Mouse (Mus musculus): ENCODE results near the gene D17Wsu92e.

D17Wsu92e gene

GRCm38 (mm10) chr17:27740961-27741360, 79.5 kb downstream of the D17Wsu92e start:
- peak; percentile 50 to 55 for DNase-seq

GRCm38 (mm10) chr17:27734344-27735073, 85.9 kb downstream of the D17Wsu92e start:
- DNase-seq, result no peak

GRCm38 (mm10) chr17:27732694-27733093, 87.8 kb downstream of the D17Wsu92e start:
- DNase-seq, result no peak

GRCm38 (mm10) chr17:27732152-27732551, 88.3 kb downstream of the D17Wsu92e start:
- no peak for DNase-seq

- DNase-seq, result no peak
Measured at GRCm38 (mm10) chr17:27728770-27729169, 91.7 kb downstream of the D17Wsu92e start, which contains the start of gene Spdef. TSS of gene Spdef (minus strand) at chr17:27728955.

GRCm38 (mm10) chr17:27726527-27726926, 93.9 kb downstream of the D17Wsu92e start:
- no peak for DNase-seq

GRCm38 (mm10) chr17:27725412-27725811, 95.0 kb downstream of the D17Wsu92e start:
- DNase-seq, result no peak

- DNase-seq, result no peak
Measured at GRCm38 (mm10) chr17:27725011-27725410, 95.4 kb downstream of the D17Wsu92e start.

GRCm38 (mm10) chr17:27724327-27724726, 96.1 kb downstream of the D17Wsu92e start:
- DNase-seq, result no peak

- DNase-seq, result peak; percentile 89 to 93
Measured at GRCm38 (mm10) chr17:27721125-27721664, 99.3 kb downstream of the D17Wsu92e start.

- no peak for DNase-seq
Measured at GRCm38 (mm10) chr17:27720326-27720725, 100.1 kb downstream of the D17Wsu92e start.

GRCm38 (mm10) chr17:27719663-27720062, 100.8 kb downstream of the D17Wsu92e start:
- no peak for DNase-seq

GRCm38 (mm10) chr17:27718250-27718649, 102.2 kb downstream of the D17Wsu92e start:
- DNase-seq, result no peak

GRCm38 (mm10) chr17:27716804-27717203, 103.6 kb downstream of the D17Wsu92e start:
- DNase-seq, result no peak

- DNase-seq, result no peak
Measured at GRCm38 (mm10) chr17:27712832-27713231, 107.6 kb downstream of the D17Wsu92e start.

GRCm38 (mm10) chr17:27709650-27710049, 110.8 kb downstream of the D17Wsu92e start:
- no peak for DNase-seq

GRCm38 (mm10) chr17:27707954-27708661, 112.3 kb downstream of the D17Wsu92e start:
- no peak for DNase-seq

GRCm38 (mm10) chr17:27705661-27706060, 114.8 kb downstream of the D17Wsu92e start:
- no peak for DNase-seq

- no peak for DNase-seq
Measured at GRCm38 (mm10) chr17:27703961-27704621, 116.4 kb downstream of the D17Wsu92e start.

- peak; percentile 68 to 72 for DNase-seq
Measured at GRCm38 (mm10) chr17:27702518-27702917, 117.9 kb downstream of the D17Wsu92e start.

- no peak for DNase-seq
Measured at GRCm38 (mm10) chr17:27701856-27702255, 118.6 kb downstream of the D17Wsu92e start.
